Mouse (Mus musculus): ENCODE data around the gene Olfr1261.

Olfr1261 gene

GRCm38 (mm10) chr2:89990921-89991320 lies at the start of gene Olfr1261:
Gene Olfr1261, plus strand, starts transcription at chr2:89991221.
- DNase-seq (ENCODE audit: low read depth, low spot score), result no peak

DNA sequence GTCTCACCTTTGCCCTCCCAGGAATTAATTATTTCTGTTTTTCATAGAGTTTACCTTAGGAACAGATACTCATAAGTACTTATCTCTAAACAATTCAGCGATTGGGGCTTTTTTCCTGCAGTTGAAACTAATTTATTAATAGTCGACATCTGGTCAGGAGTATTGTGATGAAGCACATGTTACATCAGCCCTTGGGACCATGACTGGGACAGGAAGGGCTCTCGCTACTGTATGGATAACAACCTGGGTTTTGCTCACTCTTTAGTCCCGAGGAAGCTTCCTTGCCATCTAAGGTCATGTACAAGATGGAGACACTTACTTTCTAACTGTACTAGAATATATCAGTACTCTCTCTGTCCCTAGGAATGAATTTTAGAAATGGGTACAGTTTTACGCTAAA lies 42.5 kb upstream of the Olfr1261 start, which contains the start of gene Olfr1259:
Gene Olfr1259, minus strand, starts transcription at position 101 of the 400 bp plus-strand sequence.
- DNase-seq (ENCODE audit: low read depth, low spot score), result no peak

DNA sequence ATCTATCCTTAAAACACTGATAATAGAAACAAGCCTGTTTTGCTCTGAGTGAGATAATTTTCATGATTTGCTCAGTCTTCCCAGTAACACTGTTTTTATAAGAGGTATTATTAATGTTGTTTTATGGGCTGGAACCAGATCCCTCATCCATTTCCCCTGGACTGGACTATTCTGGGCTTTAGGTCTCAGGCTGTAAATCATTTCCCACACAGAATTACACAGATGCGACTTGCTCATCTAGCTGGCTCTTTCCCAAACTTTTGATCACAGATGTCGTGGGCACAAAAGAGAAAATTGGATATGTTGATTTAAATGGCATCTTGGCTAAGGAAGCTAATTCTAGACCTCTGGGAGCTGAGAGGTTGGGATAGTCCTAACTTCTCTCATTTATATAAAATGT lies 16.8 kb upstream of the Olfr1261 start, which contains the start of gene Olfr1260:
Gene Olfr1260, plus strand, starts transcription at position 157 of the 400 bp plus-strand sequence.
- no peak for DNase-seq (ENCODE audit: low read depth, low spot score)

DNA sequence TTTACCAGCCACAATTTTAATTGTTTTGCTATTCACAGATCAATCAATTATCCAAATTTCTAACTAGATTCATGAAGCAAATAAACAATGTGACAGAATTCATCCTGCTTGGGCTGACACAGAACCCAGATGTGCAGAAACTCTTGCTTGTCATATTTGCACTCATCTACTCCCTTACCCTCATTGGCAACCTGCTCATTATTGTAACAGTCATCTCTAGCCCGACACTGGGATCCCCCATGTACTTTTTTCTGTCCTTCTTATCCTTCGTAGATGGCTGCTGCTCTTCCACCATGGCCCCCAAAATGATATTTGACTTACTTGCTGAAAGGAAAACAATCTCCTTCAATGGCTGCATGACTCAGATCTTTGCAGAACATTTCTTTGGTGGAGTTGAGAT lies 13.3 kb upstream of the Olfr1261 start:
- DNase-seq (ENCODE audit: low read depth, low spot score), result no peak

- DNase-seq (ENCODE audit: low read depth, low spot score), result no peak
Measured at GRCm38 (mm10) chr2:89999845-90000244, 8.8 kb downstream of the Olfr1261 start, which contains the start of gene Olfr1262. Gene Olfr1262, plus strand, starts transcription at chr2:90000145.

- no peak for DNase-seq (ENCODE audit: low read depth, low spot score)
Measured at GRCm38 (mm10) chr2:90011831-90012230, 20.8 kb downstream of the Olfr1261 start, which contains the start of gene Olfr1263. Gene Olfr1263, plus strand, starts transcription at chr2:90012131.

DNA sequence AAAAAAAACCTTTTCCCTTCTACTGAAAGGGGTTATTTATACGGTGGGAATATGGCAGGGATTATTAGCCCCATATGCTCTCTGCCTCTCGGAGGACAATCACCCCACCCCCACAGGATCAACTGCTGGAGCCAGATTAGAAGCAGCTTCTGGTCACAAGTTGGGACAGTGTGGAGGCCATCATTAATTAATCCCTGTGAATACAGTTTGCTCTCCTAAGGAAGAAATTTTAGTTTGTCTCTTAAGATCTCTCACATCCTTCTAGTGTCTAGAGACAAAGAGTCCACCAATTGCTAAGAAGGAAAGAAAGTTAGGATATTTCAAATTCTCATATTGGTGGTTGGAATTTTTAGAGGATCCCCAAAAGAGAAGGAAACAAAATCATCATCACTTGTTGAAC lies 34.5 kb downstream of the Olfr1261 start, which contains the start of gene Olfr1264:
Gene Olfr1264, minus strand, starts transcription at position 101 of the 400 bp plus-strand sequence.
- DNase-seq (ENCODE audit: low read depth, low spot score), result no peak

- DNase-seq (ENCODE audit: low read depth, low spot score), result no peak
Measured at GRCm38 (mm10) chr2:90035037-90035436, 44.0 kb downstream of the Olfr1261 start, which contains the start of gene Olfr1265. Gene Olfr1265, plus strand, starts transcription at chr2:90035337.
